Mouse (Mus musculus) embryonic fibroblast, embryonic 13.5 days (primary cell): ENCODE results near the gene Irf2bp2.

Experiments used
- CTCF ChIP-seq: IDR thresholded peaks from 2 replicates; pipeline ENCODE4 v1.5.1; 2011; ENCODE audit warnings: mild to moderate bottlenecking, control low read depth, low read length, moderate library complexity, borderline replicate concordance; ENCODE audit not compliant: insufficient read depth
- POLR2A ChIP-seq: IDR thresholded peaks from 2 replicates; pipeline ENCODE4 v1.6.1; 2011; ENCODE audit warnings: low read depth, mild to moderate bottlenecking, control low read depth, low read length, moderate library complexity

DNA sequence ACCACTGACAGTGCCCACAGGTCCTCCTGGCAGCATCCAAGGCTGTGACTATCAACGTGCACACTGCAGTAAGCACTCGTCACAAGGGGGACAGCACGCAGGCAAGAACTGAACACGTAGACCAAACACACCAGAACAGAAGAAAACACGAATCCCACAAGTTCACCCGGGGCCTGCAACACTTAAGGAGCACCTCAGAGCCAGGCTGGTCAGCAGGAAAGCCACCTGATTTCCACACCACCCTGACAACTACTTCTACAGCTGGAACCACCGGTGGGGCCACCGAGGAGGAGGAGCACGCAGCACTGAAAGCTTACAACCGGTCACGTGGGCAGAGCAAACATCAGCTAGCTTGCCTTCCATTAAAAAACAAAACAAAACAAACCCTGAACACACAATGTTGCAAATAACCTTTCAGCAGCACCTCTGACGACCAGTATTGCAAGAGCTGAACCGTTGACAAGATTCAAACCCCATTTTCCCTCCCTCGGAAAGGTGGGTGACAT is 3.7 kb downstream of the Irf2bp2 start:
- peak; percentile 13; the same call in 1 of the 2 replicates for TF ChIP-seq CTCF
- peak; percentile 56; the same call in 1 of the 2 replicates for TF ChIP-seq POLR2A
